Mouse (Mus musculus) kidney, postnatal 4 days (tissue): ENCODE data around the gene Hlx.

Experiments used
- DNase-seq, 2 experiments: peaks; one replicate each; pipeline ENCODE4 v3.0.0; 2021; ENCODE audit warnings: mixed read lengths in 2 of 2

Gene Hlx

GRCm38 (mm10) chr1:184733300-184734066, 1.1 kb upstream of the Hlx start:
- DNase-seq, result peak in 1 of 2 experiments; percentile 53

DNA sequence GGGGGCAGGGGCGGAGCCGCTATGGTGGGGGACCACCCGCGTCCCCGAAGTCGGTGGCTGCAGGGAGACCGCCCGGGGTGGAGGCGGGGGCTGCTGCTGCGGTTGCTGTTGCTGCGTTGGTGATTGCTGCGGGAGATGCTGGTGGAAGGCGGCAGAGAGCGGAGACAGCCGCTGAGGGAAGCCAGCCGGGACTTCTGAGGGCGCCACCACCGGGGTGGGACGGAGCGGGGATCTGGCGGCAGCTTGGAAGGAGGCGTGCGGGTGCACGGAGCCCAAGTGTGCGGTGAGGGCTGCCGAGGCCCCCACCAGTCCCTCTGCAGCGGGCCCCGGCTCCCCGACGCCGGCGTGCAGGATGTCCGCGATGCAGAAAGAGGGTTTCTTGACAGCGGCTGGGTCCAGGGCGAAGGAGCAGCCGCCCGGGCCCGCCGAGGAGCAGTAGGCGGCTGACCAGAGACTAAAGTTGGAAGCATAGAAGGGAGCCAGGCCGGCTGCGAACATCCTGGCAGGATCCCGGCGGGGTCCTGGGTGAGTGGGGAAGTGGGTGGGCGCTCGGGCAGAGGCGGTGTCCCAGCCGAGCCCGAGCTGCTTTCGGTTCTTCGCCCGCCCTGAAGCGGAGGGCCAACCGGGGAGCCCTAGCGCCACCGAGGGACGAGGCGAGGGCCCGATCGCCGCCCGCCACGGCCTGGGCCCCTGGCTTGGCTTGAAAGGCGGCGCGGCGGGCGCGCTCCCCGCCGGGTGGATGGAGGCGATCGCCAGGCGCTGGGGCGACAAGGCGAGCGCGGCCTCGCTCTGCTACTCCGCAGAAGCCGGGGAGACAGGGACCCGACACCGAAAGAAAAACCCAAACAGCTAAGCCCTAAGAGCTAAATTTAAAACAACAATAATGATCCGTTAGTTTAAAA, 524 bp downstream of the Hlx start:
- DNase-seq, result peak; percentile 58 to 70

DNA sequence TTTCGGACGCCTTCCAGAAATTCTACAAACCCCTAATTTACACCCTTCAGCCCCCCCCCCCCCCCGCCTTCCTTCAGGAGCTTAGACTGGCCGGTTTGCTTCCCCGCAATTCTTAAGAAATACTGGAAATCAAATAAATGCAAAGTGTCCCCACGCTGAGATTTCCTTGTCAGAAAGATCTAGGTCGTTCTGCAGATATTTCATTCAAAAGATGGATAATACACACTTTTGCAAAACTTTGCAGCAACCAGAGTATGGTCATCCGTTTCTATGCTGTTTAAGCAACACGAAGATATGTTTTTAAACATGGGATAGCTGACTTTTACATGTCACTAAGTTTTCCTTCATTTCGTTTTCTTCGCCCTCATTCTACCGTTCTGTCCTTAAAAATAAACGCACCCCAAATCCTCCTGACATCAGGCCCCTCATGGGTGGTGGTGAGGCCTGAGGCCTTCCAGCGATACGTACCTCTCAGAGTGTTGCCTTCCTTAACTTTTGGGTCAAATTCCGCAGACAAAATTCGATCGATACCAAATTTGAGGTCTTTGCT, 1.3 kb downstream of the Hlx start:
- DNase-seq, result no peak

GRCm38 (mm10) chr1:184730453-184731013, 1.9 kb downstream of the Hlx start:
- DNase-seq, result no peak

DNA sequence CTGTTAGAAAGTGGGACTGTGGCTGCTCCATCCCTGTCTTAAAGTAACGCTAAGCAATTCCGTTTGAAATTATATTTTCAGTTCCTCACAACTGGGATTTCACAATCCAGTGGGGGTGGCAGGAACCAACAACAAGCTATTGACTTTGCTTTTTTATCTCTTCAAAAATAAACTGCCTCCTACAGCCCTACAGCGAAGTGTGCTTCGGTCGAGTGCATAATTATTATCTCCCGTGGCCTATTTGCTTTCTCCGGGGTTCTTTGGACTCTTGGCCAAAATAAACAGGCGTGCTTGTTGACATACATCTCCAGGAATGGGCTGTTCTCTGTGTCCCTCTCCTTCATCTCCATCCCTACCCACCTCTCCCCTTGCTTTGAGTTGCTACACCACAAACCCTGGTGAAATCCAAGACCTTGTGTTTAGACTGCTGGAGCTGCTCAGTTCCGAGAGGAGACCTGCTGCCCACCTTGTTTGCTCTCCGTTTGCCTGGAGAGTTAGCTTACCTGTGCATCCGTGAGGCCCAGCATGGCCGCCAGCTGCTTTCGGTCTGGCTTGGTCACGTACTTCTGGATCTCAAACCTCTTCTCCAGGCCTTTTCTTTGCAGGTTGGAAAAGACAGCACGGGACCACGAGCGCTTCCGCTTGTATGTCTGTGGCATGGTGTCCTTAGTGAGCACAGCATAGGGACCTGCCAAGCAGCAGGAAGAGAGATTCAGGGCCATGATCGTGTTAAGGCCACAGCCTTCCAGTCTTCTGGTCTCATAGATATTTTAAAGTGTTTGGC, 2.9 kb downstream of the Hlx start:
- DNase-seq, result no peak

- no peak for DNase-seq
These were observed 3.8 kb downstream of the Hlx start for GRCm38 (mm10) chr1:184728561-184729115.

DNA sequence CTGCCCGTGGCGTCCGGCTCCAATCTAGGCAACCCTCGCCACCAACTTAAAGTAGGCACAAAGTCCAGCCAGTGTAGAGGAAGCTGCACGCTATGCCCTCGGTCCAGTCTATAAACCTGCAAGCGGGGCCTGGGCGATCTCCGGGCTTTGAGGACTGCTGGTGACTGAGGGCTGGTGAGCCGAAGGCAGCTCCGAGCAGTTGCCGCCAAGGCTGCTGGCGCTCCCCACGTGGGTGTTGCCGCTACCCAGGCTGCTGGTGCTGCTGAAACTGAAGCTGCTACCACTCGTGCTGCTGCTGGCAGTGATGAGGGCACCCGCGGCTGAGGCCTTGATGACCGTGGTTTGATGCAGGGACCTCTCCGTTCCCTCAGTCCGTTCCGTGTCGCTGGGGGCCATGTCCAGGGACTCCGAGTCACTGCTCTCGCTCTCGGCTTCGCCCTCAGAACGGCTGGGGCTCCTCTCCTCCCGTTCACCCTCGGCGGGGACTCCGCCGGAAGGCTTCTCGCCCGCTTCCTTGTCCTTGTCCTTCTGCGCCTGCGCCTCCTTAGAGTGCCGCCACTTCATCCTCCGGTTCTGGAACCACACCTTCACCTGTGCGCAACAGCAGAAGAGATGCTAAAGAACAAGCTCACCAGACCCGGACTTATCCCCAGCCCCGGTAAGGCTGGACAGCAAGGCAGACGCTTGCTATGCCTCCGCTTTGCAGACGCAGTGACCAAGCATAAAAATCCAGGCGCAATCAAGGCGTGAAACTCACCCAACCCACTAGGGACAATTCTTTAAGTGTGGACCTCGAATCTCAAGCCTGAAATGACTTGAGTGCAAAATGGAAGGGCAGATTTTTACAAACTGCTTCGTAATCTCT, 4.8 kb downstream of the Hlx start:
- DNase-seq, result peak; percentile 40 to 58

DNA sequence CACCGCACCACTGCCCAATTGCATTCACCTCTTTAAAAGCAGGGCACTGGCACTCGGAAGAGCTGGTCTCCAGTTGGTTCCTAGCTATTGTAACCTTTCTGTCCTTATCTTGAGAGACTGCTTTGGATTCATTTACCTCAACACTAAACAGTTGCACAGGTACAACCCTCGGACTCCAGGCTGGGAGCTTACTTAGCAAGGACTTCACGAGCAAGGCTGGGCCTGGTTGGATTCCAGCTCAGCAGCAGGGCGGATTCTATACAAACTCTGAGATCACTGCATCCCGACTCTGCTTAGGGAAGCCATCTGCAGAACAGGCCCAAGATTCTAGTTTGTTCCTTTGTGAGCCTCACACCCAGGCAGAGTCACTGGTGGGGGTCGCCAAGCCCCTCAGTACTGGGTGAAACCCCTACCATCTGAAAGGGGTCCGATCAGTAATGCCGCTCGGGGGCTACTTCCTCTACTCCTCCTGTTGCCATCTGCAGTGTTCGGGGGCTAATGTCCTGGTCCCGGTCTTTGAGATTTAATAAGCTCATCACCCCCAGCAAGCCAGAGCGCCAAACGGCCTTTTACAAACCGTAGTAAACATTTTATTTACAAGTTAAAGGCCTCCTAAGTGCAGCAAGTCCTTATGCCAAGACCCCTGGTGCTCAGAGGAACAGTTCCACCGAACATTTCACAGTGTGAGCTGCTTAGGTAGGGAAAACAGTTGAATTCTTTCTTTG, 5.7 kb downstream of the Hlx start:
- DNase-seq, result no peak

DNA sequence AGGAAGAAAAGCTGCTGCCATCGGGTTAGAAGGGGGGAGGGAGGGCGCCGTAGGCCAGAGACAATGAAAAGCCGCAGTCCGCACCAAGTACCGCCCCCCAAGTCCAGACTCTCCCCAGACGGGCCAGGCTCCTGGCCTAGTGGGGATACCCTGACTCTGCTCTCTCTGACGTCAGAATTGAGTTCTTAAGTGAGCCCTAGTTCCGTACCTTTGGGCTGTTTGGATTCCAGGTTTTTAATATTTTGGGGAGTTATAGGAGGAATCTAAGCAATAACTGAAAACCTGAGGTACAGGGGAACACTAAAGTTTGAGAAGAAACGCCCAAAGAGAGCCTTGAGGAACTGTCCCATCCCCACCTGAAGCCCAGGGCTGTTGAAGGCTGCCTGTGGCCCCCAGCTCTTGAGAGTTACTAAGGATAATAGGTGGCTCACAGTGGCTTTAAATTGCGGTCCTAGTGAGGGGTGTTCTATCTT, 7.1 kb downstream of the Hlx start:
- DNase-seq, result no peak

- DNase-seq, result no peak
These were observed 7.7 kb downstream of the Hlx start for GRCm38 (mm10) chr1:184724551-184725317.

DNA sequence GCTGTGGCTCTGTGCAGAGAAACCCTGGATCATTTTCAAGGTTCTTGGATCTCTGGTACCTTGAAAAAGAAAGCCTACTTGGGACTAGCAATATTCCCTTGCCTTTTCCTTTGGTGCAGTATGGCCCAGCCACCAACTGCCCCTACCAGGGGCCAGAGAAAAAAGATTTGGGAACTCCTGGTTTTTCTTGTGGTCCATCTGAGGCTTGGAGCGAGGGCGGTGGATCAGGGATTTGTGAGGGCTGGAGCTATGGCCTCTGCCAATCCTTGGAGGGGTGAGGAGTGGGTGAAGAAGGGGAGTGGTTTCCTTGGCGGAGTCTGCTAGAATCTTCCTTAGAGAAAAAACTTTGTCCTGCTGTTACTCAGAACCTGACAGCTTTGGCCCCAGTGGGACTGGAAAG, 8.5 kb downstream of the Hlx start:
- no peak for DNase-seq

- DNase-seq, result no peak
These were observed 11.3 kb downstream of the Hlx start for GRCm38 (mm10) chr1:184721121-184721520.

- DNase-seq, result no peak
These were observed 12.0 kb downstream of the Hlx start for GRCm38 (mm10) chr1:184720162-184721025.

GRCm38 (mm10) chr1:184718261-184719120, 13.9 kb downstream of the Hlx start:
- peak in 1 of 2 experiments; percentile 51 for DNase-seq

- no peak for DNase-seq
These were observed 14.7 kb downstream of the Hlx start for GRCm38 (mm10) chr1:184717691-184718200.

GRCm38 (mm10) chr1:184717016-184717568, 15.3 kb downstream of the Hlx start:
- no peak for DNase-seq

- DNase-seq, result no peak
These were observed 16.3 kb downstream of the Hlx start for GRCm38 (mm10) chr1:184716117-184716516.
